Mouse (Mus musculus) cortical plate, adult 2 months (tissue): ENCODE measurements around the gene Tyms. TPM values are rescaled to one million over a fixed set of nuclear protein-coding genes. Genes with fewer than 3 reads are reported as not detected.
A peak's percentile ranks its signal among the peaks of the same experiment; 100 is the strongest.
"Not testable (repeated sequence)": the region's sequence is repeated elsewhere in the genome, so short reads cannot be mapped to it uniquely, and the experiment has no call there.

Source experiments
- H3K27ac ChIP-seq: fragments of 200-500 bp; 2 replicates; pipeline ENCODE4 v1.5.1; 2012; ENCODE audit warnings: low read length, control low read depth, inconsistent platforms; ENCODE audit not compliant: insufficient read depth
- H3K4me1 ChIP-seq: fragments of 200-500 bp; 2 replicates; pipeline ENCODE4 v1.6.1; 2011; ENCODE audit warnings: low read length; ENCODE audit not compliant: control insufficient read depth, insufficient read depth
- H3K4me3 ChIP-seq: fragments of 200-500 bp; 2 replicates; pipeline ENCODE4 v1.5.1; 2011; ENCODE audit warnings: mild to moderate bottlenecking, low read length, control low read depth; ENCODE audit not compliant: insufficient read depth
- CTCF ChIP-seq: fragments of 200-500 bp; IDR thresholded peaks from 2 replicates; pipeline ENCODE4 v1.5.1; 2011; ENCODE audit warnings: mild to moderate bottlenecking, control low read depth, low read length; ENCODE audit not compliant: insufficient read depth; ENCODE audit errors: extremely low read depth
- POLR2A ChIP-seq: fragments of 200-500 bp; IDR thresholded peaks from 2 replicates; pipeline ENCODE4 v1.6.1; 2011; ENCODE audit warnings: mild to moderate bottlenecking, low read length, control low read depth; ENCODE audit not compliant: insufficient read depth; ENCODE audit errors: extremely low read depth
- polyA plus RNA-seq: library from polyadenylated mRNA; depleted of rRNA; stranded (reverse); fragments of >200 nt; gene quantifications from 2 replicates; pipeline ENCODE4 v1.2.3, GENCODE M21; 2012; rRNA removed

Gene Tyms
- polyA plus RNA-seq, 1 experiment = 4.0 TPM

DNA sequence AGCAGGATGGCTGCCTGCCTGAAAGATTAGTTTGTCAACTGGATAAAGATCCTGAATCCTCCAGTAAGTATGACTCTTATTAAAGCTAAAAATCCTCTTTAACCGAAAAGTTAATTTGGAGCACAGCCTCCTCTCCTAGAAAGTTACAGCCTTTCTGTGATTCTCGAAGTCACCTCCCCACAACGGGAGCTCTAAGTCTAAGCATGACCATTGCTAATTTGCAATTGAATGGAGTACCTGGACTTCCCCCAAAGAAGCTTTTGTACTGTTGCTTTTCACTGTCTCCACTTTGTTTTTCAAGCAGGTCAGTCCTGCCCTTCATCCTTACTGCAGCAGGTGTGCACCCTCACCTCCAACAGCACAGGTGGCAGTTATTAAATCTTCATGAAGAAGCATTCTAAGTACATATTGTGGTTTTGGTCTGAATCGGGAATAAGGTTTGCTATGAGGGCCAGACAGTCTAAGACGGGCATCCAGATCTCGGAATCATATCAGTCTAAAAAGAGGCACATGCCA is 15.1 kb downstream of the Tyms start:
- no peak for TF ChIP-seq POLR2A
- Histone ChIP-seq H3K4me3 (no peak overlapping the region), H3K4me1 (no peaks in the 10 kb centered on the region), H3K27ac (no peak overlapping the region)

DNA sequence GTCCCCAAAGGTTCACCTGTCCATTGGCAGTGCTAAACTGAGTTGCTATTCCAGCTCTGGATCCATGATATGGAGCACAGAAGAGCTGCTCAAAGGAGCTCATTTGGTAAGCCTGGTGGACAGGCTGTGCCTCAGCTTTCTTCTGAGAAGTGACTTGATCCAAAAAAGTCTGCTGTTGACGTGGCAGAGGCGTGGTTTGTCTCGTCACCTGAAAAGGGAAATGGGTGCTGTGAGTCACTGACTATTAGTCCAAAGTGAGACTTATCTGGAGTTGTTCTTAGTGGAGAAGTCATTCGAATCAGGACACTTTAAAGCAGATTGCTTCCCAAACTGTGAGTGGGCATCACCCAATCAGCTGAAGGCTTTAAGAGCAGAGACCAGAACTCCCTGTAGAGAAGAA is 33.6 kb downstream of the Tyms start:
- not testable (repeated sequence) for H3K4me1 ChIP-seq, H3K4me3 ChIP-seq, H3K27ac ChIP-seq

DNA sequence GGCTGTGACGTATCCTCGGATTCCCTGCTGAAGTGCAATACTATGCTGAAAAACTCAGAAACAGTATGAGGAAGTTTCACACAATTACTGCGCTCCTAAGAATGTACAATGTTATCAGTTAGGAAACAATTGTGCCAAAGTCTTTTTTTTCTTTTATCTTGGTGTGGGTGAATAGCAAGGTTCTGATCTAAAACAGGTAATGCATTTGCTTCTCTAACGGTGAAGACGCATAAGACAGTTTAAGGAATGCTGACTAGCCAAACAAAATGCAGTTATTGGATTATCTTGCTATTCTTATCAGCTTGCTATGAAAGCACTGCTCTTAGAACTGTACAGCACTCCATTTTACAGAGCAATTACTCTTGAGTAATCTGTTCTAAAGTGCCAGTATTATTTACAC is 34.1 kb downstream of the Tyms start:
- H3K27ac ChIP-seq, H3K4me1 ChIP-seq, H3K4me3 ChIP-seq: not testable (repeated sequence)

DNA sequence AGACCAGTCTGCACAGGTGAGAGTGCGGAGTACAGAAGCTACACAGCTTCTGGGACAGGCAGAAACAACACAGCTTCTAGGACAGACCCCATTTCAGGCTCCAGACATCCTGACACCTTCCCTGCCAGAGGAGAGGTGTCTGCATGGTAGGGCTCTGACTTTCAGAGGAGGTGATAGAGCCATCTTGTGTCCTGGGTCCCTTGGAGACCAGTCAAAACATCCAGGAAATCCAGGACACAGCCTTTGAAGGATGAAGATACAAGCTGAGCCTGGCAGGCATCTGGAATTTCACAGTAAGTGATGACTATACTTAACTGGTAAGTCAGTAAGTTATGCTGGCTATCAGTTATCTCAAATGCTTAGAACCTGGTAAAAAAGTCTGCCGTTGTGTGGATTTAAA is 36.3 kb downstream of the Tyms start:
- H3K4me3 ChIP-seq, H3K4me1 ChIP-seq, H3K27ac ChIP-seq: not testable (repeated sequence)

DNA sequence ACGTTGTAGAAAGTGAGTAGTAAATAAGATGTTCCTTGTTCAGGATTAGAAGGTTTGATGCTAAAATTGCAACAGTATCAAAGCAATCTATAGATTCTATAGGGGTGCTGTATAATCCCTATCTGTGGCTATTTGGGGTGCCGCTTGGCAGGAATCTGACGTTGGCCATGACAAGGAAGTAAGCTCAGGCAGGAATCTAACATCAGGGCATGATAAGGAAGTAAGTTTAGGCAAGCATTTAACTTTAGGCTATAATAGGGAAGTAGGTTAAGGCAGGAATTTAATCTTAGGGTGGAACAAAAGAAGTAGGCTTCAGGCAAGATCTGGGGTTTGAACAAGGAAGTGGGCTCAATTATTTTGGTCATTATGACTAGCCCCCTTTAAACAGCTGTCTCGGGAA is 37.6 kb downstream of the Tyms start:
- H3K4me1 ChIP-seq, H3K4me3 ChIP-seq, H3K27ac ChIP-seq: not testable (repeated sequence)

DNA sequence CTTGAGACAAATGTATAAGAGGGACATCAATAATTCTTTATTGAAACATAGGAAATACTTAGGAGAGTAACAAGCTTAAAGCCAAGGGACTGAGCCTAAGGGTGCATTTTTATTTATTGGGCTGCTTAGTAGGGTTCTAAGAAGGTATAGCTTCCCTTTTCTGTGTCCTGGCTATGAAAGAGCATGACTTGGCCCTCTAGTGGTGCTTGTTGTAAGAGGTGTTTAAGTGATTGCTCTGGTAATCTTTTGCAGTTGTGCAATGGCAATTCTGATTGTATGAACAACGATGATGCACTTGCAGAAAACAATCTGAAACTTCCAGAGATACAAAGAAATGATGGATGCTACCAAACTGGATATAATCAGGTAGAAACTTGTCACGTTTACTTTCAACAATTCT is 58.8 kb downstream of the Tyms start:
- TF ChIP-seq CTCF (0 out of 2 replicates have a peak, but pooled peaks have one; percentile 6), POLR2A (no peak)

DNA sequence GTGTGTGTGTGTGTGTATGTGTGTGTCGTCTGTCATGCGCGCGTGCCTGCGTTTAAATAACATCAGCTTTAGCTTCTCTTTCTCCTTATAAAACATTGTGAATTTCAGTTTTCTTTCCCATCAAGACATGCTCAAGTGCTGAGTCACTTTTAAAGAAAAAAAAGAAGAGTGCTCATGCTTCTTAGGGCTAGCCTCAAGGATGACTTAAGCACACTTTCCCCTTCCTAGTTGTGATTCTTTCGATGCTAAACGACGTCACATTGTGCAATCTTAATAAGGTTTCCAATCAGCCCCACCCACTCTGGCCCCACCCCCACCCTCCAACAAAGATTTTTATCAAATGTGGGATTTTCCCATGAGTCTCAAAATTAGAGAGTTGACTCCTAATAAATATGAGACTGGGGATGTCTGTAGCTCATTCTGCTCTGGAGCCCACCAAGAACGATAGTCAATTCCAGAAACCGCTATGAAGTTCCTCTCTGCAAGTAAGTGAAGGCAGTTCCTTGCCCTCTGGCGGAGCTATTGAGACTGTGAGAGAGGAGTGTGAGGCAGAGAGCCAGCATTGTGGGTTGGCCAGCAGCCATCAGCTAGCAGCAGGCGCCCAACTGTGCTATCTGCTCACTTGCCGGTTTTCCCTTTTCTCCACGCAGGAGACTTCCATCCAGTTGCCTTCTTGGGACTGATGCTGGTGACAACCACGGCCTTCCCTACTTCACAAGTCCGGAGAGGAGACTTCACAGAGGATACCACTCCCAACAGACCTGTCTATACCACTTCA is 60.5 kb downstream of the Tyms start, which contains the start of gene Il6:
Gene Il6, plus strand, starts transcription at position 389 of the 778 bp plus-strand sequence.
- TF ChIP-seq CTCF (no peak), POLR2A (no peak)
- H3K27ac ChIP-seq = no peak within 1 kb of the TSS
- no peak within 1 kb of the TSS for H3K4me3 ChIP-seq
- no peaks in the 10 kb centered on the region for H3K4me1 ChIP-seq

More for the DNA sequence above, 58.8 kb downstream of the Tyms start:
- H3K4me3 ChIP-seq = no peak overlapping the region
- no peaks in the 10 kb centered on the region for H3K4me1 ChIP-seq
- no peak overlapping the region for H3K27ac ChIP-seq

Other genes with a start within 250 kb of the Tyms start
- not detected in 2 replicates for gene Il6, start 60.5 kb downstream of the Tyms start, polyA plus RNA-seq
- 14.0 and 14.6 TPM in 2 replicates for gene Garem2, start 31.5 kb upstream of the Tyms start, polyA plus RNA-seq
- gene 3110082J24Rik, start 32.5 kb upstream of the Tyms start, polyA plus RNA-seq = 3.8 and 4.6 TPM in 2 replicates
- gene Hadha, start 81.5 kb upstream of the Tyms start, polyA plus RNA-seq = 64.9 and 67.7 TPM in 2 replicates
- 88.0 and 94.8 TPM in 2 replicates for gene Hadhb, start 81.6 kb upstream of the Tyms start, polyA plus RNA-seq
- gene Adgrf3, start 132.1 kb upstream of the Tyms start, polyA plus RNA-seq = not detected in 2 replicates
- gene Selenoi, start 159.0 kb upstream of the Tyms start, polyA plus RNA-seq = 29.2 and 32.9 TPM in 2 replicates
- gene Drc1, start 207.8 kb upstream of the Tyms start, polyA plus RNA-seq = 12.2 and 13.7 TPM in 2 replicates